Mouse (Mus musculus): ENCODE results near the gene Abcf3.

DNA sequence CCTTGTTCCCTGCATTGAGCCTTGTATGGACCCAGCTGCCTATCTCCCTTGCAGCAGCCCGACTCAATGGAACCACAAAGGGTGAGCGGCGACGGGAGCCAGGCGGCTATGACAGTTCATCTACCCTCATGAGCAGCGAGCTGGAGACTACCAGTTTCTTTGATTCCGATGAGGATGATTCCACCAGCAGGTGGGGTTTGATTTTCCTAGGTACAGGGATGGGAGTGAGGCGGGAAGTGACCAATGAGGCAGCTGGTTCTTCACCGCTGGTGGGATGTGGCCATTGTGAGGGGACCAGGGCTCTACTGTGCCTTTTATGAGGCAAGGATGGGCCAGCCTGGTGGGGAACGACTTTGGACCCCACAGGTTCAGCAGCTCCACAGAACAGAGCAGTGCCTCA is 24.5 kb upstream of the Abcf3 start:
- TF ChIP-seq CTCF (IDR thresholded peaks at IDR 0.05; ENCODE audit: borderline replicate concordance, control insufficient read depth, extremely low read depth, insufficient read depth, low read length, poor library complexity) = no peak
- no peak for TF ChIP-seq POLR2A (IDR thresholded peaks at IDR 0.05; ENCODE audit: control insufficient read depth, extremely low read depth, insufficient read depth, low read length, poor library complexity)

Measured in thymus, adult 2 months (tissue).